In the genomic region with DNA sequence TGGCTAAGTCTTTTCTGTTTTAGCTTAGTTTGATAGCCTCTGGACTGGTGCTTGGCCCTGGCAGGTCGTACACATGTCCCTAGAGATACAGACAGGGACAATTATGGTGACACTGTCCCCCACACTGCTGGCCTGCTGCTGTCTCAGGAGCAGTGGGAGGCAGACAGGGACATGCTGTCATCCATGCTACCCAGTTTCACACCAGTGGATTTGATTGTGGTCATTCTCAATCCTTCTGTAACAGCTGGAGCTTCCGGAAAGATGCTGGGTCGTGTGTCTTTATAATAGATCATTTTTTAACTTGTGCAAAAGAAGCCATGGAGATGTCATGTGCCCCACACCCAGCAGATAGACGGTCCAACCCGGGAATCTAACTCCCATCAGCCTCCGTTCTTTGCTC, we compare ENCODE assay signal across 21 mouse cellular contexts.
"Had no signal": no experiment of that assay in that cellular context is flagged by ENCODE, and none has a peak within 500 bp of the region (broad histone marks: within the 10 kb centered on the region; RNA-seq: fewer than 3 reads in every experiment).

No protein-coding gene starts in this region.

- H3K36me3 ChIP-seq: limb, embryonic 13.5 days; neural tube, embryonic 12.5 days; neural tube, embryonic 15.5 days had no signal

- DNase-seq: kidney, adult 18-20 months; kidney, adult 9 months; kidney, postnatal 14 days; kidney, postnatal 4 days; left cerebral cortex, postnatal 4 days; liver, postnatal 0 days; lung, embryonic 14.5 days; midbrain, embryonic 14.5 days; right cerebral cortex, adult 18-20 months; right cerebral cortex, postnatal 14 days; right cerebral cortex, postnatal 4 days; thymus, adult 2 months; thymus, postnatal 25 days had no signal

- H3K9me3 ChIP-seq: limb, embryonic 13.5 days; neural tube, embryonic 12.5 days; neural tube, embryonic 15.5 days had no signal

- H3K27ac ChIP-seq: liver, embryonic 14.5 days; macrophage; neural tube, embryonic 12.5 days; neural tube, embryonic 15.5 days; stomach, postnatal 0 days had no signal

- H3K27me3 ChIP-seq: limb, embryonic 13.5 days; neural tube, embryonic 12.5 days; neural tube, embryonic 15.5 days had no signal

- H3K4me3 ChIP-seq: limb, embryonic 13.5 days; neural tube, embryonic 12.5 days; neural tube, embryonic 15.5 days had no signal

- H3K4me2 ChIP-seq: liver, embryonic 11.5 days; lung, embryonic 14.5 days; neural tube, embryonic 12.5 days; neural tube, embryonic 15.5 days had no signal

- ATAC-seq: liver, postnatal 0 days; lung, postnatal 0 days had no signal

- H3K9ac ChIP-seq: limb, embryonic 13.5 days; liver, embryonic 14.5 days; liver, postnatal 0 days; lung, embryonic 14.5 days; neural tube, embryonic 12.5 days; neural tube, embryonic 15.5 days had no signal
